Mouse (Mus musculus) olfactory bulb, adult 2 months (tissue): Measurements from ENCODE around the gene Erc2. TPM values are rescaled to one million over a fixed set of nuclear protein-coding genes. Genes with fewer than 3 reads are reported as not detected.

Experiments
- H3K27ac ChIP-seq: fragments of 200-500 bp; 2 replicates; pipeline ENCODE4 v1.5.1; 2012; ENCODE audit warnings: low read depth, low read length; ENCODE audit not compliant: insufficient read depth
- H3K4me1 ChIP-seq: fragments of 200-500 bp; 2 replicates; pipeline ENCODE4 v1.6.1; 2012; ENCODE audit warnings: low read length; ENCODE audit not compliant: control insufficient read depth, insufficient read depth
- H3K4me3 ChIP-seq: fragments of 200-500 bp; 2 replicates; pipeline ENCODE4 v1.5.1; 2012; ENCODE audit warnings: mild to moderate bottlenecking, low read depth, low read length, moderate library complexity; ENCODE audit not compliant: insufficient read depth
- CTCF ChIP-seq: fragments of 200-500 bp; IDR thresholded peaks from 2 replicates; pipeline ENCODE4 v1.5.1; 2012; ENCODE audit warnings: low read depth, mild to moderate bottlenecking, low read length, moderate library complexity; ENCODE audit not compliant: insufficient read depth
- POLR2A ChIP-seq: fragments of 200-500 bp; IDR thresholded peaks from 2 replicates; pipeline ENCODE4 v1.6.1; 2012; ENCODE audit warnings: mild to moderate bottlenecking, low read depth, low read length, moderate library complexity; ENCODE audit not compliant: insufficient read depth
- WGBS: fragments of 180-500 bp; shearing (Covaris S2); methylation state at CpG from one replicate; pipeline ENCODE4 v1.1.7; 2018; 5-methylcytosine and 5-hydroxymethylcytosine counted together
- polyA plus RNA-seq: library from polyadenylated mRNA; stranded (reverse); fragments of >200 nt; gene quantifications from 2 replicates; pipeline ENCODE4 v1.2.4, GENCODE M21; 2012; ENCODE audit warnings: low replicate concordance; ENCODE audit not compliant: missing spikeins, insufficient read depth, insufficient read length

Erc2 gene
- polyA plus RNA-seq, 1 experiment, result not detected

DNA sequence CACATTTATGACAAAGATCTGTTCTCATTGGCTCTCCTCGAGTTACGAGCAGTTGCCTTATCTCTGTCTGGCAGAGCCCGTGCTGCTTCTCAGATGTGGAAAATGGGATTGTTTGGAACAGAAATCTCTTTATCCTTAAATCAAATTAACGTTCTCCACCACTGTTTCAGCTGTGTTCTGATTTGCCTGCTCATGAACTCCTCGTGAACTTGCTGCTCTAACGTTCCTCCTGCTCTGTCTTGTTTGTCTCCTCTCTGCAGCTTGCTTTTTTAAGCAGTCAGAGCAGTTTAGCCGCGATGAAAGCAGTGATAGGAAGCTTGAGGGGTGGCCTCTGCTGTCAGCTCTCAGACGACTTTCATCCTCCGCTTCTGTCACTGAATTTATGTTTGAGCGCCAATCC is 32.4 kb downstream of the Erc2 start:
- H3K4me3 ChIP-seq, result no peak overlapping the region
- WGBS, result 54% methylated on average over 11 of the region's 11 CpGs
- no peaks in the 10 kb centered on the region for H3K4me1 ChIP-seq
- TF ChIP-seq CTCF (no peak), POLR2A (no peak)
- H3K27ac ChIP-seq, result no peak overlapping the region

GRCm38 (mm10) chr14:27658616-27659015 is 36.4 kb downstream of the Erc2 start:
- TF ChIP-seq POLR2A, result no peak
- no peak for TF ChIP-seq CTCF
- WGBS, result 80% methylated on average over 3 of the region's 3 CpGs
- no peak overlapping the region for H3K27ac ChIP-seq
- H3K4me1 ChIP-seq, result no peaks in the 10 kb centered on the region
- H3K4me3 ChIP-seq, result no peak overlapping the region

DNA sequence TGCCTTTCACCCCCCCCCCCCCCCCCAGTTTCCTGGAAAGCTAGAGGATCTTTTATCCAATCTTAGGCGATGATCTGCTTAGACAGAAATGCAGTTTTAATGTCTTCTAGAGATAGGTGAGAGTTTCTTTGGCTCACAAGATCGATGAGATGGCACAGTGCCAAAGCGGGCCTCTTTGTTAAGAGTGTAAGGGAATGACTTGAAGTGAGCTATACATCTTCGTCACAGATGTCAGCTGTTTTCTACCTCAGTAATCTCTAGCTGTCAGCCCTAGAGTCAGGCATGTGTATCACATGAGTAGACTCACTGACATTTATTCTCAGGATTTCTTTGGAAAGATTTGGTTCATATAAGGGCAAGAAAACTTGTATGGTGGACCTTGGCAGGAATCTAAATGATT is 39.2 kb downstream of the Erc2 start:
- H3K4me1 ChIP-seq, result no peaks in the 10 kb centered on the region
- 63% methylated on average over 4 of the region's 4 CpGs for WGBS
- no peak overlapping the region for H3K27ac ChIP-seq

GRCm38 (mm10) chr14:27662251-27662650 is 40.0 kb downstream of the Erc2 start:
- no peak for TF ChIP-seq POLR2A
- TF ChIP-seq CTCF, result no peak
- H3K4me1 ChIP-seq, result no peaks in the 10 kb centered on the region
- H3K4me3 ChIP-seq, result no peak overlapping the region
- H3K27ac ChIP-seq, result no peak overlapping the region

More for the DNA sequence above, 39.2 kb downstream of the Erc2 start:
- H3K4me3 ChIP-seq, result no peak overlapping the region
- TF ChIP-seq CTCF (no peak), POLR2A (no peak)

DNA sequence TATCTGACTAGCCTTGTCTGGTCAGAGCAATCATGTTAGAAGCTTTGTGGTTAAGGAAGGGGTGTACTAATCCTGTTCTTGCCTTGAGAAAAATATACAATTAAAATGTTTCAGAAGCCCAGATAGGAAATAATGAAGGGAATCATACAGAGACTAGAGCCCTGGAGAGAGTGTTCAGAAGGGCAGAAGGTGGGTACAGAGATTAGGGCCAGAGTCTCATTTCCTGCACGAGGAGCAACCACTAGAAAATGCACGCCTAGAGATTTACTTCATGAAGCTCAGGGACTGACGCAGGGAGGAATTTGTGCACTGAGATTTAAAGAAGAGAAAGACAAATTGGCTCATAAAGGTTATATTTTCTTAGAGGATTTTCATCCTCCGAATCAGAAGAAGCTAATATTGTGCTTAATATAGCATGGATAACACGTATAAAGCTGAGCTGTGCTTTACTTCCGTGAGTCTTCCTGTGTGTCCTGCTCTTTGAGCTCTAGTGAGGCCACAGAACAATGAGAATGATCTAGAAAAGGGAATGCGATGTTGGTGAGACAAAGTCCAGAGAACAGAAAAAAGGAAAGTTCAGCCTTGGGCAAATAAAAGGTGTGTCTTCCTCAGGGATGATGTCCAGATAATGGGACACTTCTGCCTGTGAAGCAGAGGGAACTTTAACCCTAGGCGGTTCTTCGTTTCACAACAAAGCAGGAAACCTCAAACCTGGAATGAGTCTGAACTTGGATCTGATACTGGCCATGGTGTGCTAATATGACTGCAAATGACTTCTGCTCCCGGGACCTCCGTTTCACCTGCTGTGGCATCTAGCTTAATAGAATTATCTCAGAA is 45.0 kb downstream of the Erc2 start:
- Histone ChIP-seq H3K27ac (no peak overlapping the region), H3K4me3 (no peak overlapping the region), H3K4me1 (peaks cover 2% of the 10 kb centered on the region)
- 84% methylated on average over 11 of the region's 11 CpGs for WGBS
- TF ChIP-seq CTCF, result no peak
- no peak for TF ChIP-seq POLR2A

DNA sequence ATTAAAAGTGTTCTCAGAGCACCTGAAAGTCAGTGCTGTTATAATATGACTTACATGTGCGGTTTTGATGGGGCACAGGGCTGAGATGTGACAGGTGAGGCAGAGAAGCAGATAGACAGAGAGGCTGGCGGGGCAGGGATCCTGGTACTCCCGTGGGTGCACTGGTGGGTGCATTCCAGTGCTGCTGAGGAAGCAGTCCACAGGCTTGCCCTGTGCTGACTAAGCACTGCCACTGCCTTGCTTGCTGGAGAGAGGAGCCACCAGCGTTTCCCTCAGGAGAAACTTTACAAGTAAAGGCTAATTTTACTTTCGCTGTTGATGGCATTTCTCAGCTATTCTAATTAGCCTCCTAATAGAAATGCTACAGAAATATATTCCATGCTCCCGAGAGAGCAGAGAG is 45.9 kb downstream of the Erc2 start:
- no peak for TF ChIP-seq POLR2A
- no peak for TF ChIP-seq CTCF
- peaks cover 2% of the 10 kb centered on the region for H3K4me1 ChIP-seq
- H3K27ac ChIP-seq, result no peak overlapping the region
- 57% methylated on average over 6 of the region's 6 CpGs for WGBS
- H3K4me3 ChIP-seq, result no peak overlapping the region

DNA sequence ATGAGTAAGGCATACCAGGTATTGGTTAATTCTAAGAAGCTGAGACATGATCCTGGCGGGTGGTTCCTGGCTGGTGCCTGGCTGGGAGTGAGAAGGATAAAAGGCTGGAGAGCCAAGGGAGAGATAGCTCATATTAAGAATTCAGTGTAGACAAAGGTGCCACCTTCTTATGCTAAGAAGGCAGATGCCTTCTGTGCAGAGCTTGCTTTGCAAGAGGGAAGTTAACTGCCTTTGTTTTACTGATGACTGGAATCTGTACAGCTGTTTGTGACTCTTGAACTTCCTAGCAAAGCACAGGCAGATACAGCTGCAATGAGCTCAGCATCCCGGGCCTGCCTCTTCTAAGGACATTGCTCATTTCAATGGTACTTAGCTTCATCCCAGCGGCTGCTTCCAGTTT is 47.7 kb downstream of the Erc2 start:
- TF ChIP-seq CTCF (no peak), POLR2A (no peak)
- peaks cover 2% of the 10 kb centered on the region for H3K4me1 ChIP-seq
- no peak overlapping the region for H3K4me3 ChIP-seq
- no peak overlapping the region for H3K27ac ChIP-seq
- 60% methylated on average over 3 of the region's 3 CpGs for WGBS

DNA sequence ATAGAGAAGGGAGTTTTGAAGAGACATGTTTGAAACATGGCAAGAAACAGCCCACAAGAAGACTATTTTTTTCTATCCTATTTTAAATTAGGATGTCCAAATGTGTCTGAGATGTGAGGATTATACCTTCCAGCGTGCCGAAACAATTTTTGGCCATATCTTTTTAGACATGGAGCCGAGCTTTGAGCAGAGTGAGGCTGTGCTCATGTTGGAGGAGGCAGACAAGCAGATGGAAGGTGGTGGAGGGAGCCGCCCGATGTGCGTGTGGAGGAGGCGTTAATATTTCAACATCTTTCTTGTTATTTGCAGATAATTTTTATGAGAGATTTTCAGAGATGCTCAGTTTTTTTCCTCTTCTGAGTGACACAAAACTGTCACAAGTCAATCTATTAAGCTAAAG is 50.5 kb downstream of the Erc2 start:
- Histone ChIP-seq H3K27ac (no peak overlapping the region), H3K4me1 (peaks cover 5% of the 10 kb centered on the region), H3K4me3 (no peak overlapping the region)
- 84% methylated on average over 7 of the region's 7 CpGs for WGBS
- TF ChIP-seq POLR2A, result no peak
- TF ChIP-seq CTCF, result no peak

GRCm38 (mm10) chr14:27674096-27674495 is 51.9 kb downstream of the Erc2 start:
- no peak overlapping the region for H3K4me3 ChIP-seq
- WGBS, result 81% methylated on average over 4 of the region's 4 CpGs
- H3K27ac ChIP-seq, result no peak overlapping the region
- H3K4me1 ChIP-seq, result 0 out of 2 replicates have a peak, but pooled peaks cover 3% of the 10 kb centered on the region
- TF ChIP-seq CTCF, result no peak
- no peak for TF ChIP-seq POLR2A

GRCm38 (mm10) chr14:27674561-27674960 is 52.3 kb downstream of the Erc2 start:
- Histone ChIP-seq H3K4me3 (no peak overlapping the region), H3K4me1 (0 out of 2 replicates have a peak, but pooled peaks cover 3% of the 10 kb centered on the region), H3K27ac (no peak overlapping the region)
- TF ChIP-seq POLR2A (no peak), CTCF (no peak)
- 93% methylated on average over 10 of the region's 10 CpGs for WGBS
